Mouse (Mus musculus): ENCODE results near the gene Rpl26.
"Not testable (repeated sequence)": the region's sequence is repeated elsewhere in the genome, so short reads cannot be mapped to it uniquely, and the experiment has no call there.

Rpl26 gene

DNA sequence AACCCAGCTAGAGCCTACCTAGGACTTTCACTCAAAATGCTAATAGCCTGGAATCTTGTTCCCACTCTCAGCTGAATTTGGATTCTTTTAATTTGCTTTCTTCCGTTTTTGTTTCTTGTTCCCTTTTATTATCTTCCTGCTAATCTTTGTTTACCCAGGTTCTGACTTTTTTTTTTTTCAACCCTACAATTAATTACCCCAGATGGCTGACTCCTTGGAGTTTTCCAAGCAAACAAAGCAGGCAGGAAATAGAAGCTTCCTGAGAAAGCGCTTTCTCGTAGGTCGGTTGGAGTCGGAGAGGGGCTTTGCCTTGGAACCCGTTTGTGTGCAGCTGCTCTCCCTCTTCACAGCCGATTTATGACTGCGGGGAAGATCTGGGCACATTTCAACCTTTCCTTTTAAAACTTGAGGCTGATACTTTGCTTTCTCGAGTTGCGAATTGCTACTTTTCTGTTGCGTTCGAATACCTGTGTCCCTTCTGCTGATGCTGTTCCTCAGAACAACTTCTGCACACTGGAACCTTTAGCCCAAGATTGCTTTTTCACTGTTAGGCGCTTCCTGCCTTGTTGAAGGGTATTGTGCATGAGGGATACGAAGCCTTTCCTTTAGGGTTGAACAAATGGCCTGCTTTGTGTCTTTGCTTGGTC is 10.3 kb downstream of the Rpl26 start:
- in situ Hi-C loops (cut with MboI), result no loop called here

GRCm38 (mm10) chr11:68914566-68914965 is 13.2 kb downstream of the Rpl26 start:
- in situ Hi-C loops (cut with MboI), result no loop called here

DNA sequence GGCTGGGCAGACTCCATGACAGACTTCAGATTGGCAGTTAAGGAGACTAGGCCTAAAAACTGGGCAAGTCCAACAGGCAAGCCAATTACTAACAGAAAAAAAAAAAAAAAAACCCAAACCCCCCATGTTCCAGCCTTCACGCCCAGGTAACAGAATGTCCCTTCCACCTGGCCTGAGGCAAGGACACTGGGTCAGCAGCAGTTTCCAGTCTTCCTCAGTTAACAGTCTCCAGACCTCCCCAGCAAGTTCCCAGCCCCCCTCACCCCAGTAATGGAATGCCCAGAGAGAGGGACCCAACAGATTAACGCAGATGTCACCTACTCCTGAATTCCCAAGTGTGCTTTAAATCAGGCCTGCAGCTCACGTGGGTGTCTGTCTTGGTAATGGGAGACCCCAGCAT is 21.8 kb downstream of the Rpl26 start:
- in situ Hi-C loops (cut with MboI), result no loop called here

DNA sequence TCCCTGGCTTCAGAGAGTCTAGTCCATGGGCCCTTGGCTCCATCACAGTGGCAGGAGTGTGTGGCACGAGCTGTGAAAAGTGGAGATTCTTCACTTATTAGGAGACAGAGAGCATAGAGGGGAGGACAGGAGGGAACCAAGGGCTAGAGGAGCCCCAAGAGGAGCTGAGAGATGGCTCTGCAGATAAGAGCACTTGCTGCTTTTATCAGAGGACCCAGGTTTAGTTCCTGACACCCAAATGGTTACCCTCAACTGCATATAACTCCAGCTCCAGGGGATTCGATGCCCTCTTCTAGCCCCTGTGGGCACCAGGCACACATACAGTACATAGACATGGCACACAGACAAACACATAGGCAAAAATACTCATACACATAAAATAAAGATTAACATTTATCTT is 23.4 kb downstream of the Rpl26 start:
- in situ Hi-C loops (cut with MboI), result no loop called here

- in situ Hi-C loops (cut with MboI), result no loop called here
Measured at GRCm38 (mm10) chr11:68926981-68927380, 25.6 kb downstream of the Rpl26 start, which contains the start of gene Odf4. Odf4 (minus strand) TSS chr11:68927081.

DNA sequence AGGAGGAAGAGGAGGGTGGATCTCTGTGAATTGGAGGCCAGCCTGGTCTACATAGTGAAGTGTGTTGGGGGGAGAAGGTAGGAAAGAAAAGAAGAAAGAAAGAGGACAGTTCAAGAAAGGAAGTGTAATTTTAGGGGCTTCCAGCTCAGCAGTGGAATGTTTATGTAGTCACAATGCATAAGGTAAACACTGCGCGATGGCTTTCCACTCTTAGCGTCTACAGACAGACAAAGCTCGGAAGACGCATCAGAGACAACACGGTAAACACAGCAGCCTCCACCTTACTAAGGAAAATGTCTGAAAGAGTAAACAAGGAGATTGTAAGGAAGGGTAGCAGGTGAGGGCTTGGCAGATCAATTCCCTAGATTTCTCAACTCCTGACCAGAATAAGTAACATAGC is 28.6 kb downstream of the Rpl26 start:
- in situ Hi-C loops (cut with MboI), result no loop called here

DNA sequence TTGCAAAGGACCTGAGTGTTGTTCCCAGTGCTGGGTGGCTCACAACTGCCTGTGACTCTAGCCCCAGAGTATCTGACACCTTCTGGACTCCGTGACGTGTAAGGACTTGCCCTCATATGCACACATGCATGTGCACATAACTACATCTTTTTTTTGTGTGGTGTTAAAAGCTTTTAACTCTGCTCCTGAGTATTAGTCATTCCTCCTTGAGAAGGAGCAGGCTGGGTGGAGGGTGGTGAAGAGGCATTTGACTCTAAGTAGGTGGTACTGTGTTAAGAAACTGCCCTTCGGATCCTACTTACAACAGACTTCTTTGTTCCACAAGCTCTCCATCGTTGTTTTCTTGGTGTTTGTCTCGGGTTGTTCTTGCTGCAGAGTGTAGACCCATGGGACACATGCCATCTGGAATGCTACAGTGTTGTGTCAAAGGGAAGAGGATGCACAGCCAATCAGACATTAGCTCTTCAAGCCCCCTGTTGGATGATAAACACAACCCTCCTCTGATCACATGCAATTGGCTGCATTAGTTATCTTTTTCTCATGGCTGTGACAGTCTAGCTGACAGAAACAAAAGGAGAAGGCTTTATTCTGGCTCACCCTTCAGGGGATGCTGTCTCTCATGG is 32.6 kb downstream of the Rpl26 start:
- in situ Hi-C loops (cut with MboI), result no loop called here

DNA sequence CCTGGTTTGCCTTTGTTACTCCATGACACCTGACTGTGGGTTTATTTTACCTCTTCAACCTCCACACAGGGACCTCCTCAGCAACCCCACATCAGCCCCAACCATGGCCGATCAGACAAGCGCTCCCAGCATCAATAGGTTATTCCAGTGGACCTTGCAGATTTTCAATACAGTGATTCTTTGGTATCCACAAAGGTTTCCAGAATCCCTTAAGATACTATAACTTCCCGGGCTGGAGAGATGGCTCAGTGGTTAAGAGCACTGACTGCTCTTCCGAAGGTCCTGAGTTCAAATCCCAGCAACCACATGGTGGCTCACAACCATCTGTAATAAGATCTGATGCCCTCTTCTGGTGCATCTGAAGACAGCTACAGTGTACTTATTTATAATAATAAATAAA is 35.6 kb downstream of the Rpl26 start:
- in situ Hi-C loops (cut with MboI), result not testable (repeated sequence)

DNA sequence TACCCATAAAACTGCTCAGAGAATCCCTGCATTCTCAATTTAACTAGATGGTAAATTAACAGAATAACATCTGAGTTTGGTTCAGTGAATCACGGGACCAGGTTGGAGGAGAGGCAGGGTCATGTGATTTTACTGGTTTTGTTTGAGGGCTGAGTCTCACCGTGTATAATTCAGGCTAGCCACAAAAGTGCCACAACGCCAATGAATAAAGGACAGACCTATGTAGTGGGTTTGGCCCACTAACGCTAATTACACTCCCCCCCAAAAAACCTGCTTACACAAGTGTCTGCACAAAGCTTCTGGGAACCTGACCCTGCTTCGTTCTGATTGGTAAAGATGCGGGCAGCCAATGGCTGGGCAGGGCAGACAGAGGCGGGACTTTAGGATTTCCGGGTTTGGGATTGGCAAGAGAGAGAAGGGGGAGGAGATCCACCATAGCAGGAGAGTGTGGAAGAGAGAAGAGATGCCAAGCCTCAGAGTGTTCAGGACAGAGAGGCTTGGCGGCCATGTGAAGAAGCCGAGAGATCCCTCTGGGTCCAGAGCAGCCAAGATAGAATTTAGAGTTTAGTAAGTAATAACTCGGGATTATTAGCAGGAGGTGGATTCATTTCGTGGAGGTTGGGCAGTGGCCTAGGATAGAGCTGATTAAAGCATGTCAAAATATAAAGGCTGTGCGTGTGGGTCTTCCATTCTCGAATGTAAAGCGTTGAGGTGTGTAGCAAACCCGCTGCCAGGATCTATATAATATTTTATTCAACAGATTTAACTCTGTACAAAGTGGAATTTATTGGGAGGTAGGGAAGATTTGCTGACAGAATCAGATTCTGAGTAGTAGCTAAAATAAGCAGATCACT is 38.3 kb downstream of the Rpl26 start:
- in situ Hi-C loops (cut with MboI), result no loop called here

- in situ Hi-C loops (cut with MboI), result no loop called here
Measured at GRCm38 (mm10) chr11:68940516-68940915, 39.1 kb downstream of the Rpl26 start.

GRCm38 (mm10) chr11:68942731-68943130 is 41.3 kb downstream of the Rpl26 start:
- in situ Hi-C loops (cut with MboI), result no loop called here

DNA sequence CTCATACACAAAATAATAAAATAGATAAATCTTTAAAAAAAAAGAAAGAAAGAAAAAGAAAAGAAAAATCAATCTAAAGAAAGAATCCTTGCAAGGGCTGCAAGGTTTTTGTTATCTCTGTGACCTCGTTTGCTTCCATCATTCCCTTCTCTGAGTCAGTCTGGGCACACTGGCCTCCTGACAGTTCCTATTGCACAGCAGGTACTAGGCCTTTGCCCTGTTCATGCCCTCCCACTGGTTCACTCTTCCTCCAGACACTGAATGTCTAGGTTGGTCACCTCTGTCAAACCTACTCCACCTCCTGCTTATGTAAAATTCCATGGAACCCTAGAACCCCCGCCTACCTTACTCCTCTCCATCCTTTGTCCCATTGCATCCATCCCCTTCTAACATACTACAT is 43.9 kb downstream of the Rpl26 start:
- in situ Hi-C loops (cut with MboI), result no loop called here

DNA sequence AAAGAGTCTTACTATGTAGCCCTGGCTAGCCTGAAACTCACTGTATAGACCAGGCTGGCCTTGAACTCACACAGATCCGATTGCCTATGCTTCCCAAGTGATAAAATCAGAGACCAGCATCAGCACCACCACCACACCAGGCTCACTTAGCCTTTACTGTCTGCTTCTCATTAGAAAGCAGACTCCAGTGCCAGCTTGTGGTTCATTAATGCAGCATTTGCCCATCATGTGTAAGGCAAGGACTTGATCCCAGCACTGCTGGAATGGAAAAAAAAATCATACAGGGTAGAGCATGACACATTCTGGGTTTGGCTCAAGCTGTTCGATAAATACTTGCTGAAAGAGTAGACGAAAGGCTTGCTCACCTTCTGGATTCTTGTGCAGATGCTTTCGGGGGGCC is 44.6 kb downstream of the Rpl26 start:
- in situ Hi-C loops (cut with MboI), result no loop called here

DNA sequence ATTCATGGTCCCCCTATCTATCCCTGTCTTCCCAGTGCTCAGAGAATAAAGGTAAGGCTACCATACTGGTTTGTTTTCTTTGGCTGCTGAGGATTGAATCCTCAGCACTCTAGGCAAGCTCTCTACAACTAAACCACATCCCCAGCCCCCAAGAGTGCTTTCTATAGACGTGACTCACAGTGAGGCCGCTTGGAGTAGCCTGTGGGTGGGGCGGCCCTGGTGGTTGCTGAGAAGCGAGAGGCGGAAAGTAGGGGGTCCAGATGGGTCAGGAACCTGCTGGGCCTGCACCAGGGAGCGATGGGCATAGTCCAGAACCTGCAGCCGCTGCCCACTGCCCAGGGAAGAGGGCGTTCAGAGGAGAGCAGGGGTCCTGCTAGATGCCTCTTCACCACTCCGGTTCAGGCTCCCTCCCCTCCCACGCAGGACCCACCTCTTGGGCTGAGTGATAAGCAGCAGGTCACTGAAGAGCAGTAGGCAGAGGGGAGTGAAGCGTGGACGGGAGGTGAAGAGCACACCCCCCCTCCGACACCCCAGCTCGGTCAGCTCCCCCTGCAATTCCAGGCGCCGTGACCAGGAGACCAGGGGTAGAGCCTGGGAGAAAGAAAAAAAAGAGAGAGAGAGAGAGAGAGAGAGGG is 45.5 kb downstream of the Rpl26 start:
- in situ Hi-C loops (cut with MboI), result no loop called here

- in situ Hi-C loops (cut with MboI), result no loop called here
Measured at GRCm38 (mm10) chr11:68947542-68947993, 46.2 kb downstream of the Rpl26 start.

- in situ Hi-C loops (cut with MboI), result no loop called here
Measured at GRCm38 (mm10) chr11:68953903-68954302, 52.5 kb downstream of the Rpl26 start.

DNA sequence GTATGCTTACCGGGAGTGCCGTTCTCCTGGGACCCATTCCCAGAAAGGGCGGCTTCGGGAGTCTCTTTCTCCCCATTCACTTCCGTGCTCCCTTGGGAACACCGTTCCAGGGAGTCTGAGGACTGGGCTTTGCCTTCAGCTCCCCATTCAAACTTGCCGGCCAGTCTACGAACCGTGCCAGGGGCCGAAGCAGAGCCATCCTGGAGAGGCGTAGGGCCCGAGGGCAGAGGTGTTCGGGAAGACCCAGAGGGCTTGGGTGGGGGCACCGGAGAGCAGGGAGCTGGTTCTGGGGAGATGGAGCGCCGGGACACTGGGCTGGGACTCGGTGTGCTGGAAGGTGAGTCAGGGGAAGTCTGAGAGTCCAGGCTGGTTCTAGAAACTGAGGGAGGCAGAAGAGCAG is 53.0 kb downstream of the Rpl26 start:
- in situ Hi-C loops (cut with MboI), result no loop called here

- in situ Hi-C loops (cut with MboI), result no loop called here
Measured at GRCm38 (mm10) chr11:68955473-68955872, 54.1 kb downstream of the Rpl26 start.

GRCm38 (mm10) chr11:68956107-68956506 is 54.7 kb downstream of the Rpl26 start:
- in situ Hi-C loops (cut with MboI), result no loop called here
